Mouse (Mus musculus) ES-Bruce4 (cell line): ENCODE data around the gene Stk38.

Experiments
- CTCF ChIP-seq: IDR thresholded peaks from one replicate; pipeline ENCODE4 v1.8.1; 2011; ENCODE audit warnings: low read depth, low read length
- EP300 ChIP-seq: IDR thresholded peaks from 2 replicates; pipeline ENCODE4 v1.6.1; 2011; ENCODE audit warnings: low read depth, low read length; ENCODE audit not compliant: insufficient read depth
- POLR2A ChIP-seq: IDR thresholded peaks from one replicate; pipeline ENCODE4 v1.8.1; 2011; ENCODE audit warnings: low read length; ENCODE audit not compliant: insufficient read depth

DNA sequence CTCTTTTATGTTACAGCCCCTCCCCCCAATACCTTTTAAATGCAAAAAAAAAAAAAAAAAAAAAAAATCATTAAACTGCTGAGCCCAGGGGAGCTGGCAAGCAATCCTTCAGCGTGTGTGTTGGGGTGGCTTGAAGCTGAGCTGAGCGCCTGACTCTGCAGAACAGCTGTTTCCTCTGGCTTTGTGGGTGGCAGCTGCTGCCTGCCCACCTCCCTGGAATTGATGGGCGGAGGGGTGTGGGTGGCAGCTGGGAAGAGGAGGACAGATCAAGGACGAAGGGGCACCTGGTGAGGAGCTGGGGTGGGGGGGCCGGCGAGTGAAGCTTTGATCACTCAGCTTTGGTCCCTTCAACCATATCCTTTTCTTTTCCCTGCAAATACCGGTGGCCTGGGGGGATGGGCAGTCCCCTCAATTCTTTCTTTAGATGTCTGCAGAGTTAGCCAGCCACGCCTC, 48.9 kb upstream of the Stk38 start:
- no peak for TF ChIP-seq POLR2A
- TF ChIP-seq CTCF: no peak
- peak; percentile 82; the same call in 1 of the 2 replicates for TF ChIP-seq EP300
